Mouse (Mus musculus) 416B (cell line): ENCODE results near the gene Ttll3.
A peak's percentile ranks its signal among the peaks of the same experiment; 100 is the strongest.

ENCODE experiments used
- DNase-seq: peaks from one replicate; pipeline ENCODE4 v3.0.0; 2011; ENCODE audit warnings: low read depth

Gene Ttll3

DNA sequence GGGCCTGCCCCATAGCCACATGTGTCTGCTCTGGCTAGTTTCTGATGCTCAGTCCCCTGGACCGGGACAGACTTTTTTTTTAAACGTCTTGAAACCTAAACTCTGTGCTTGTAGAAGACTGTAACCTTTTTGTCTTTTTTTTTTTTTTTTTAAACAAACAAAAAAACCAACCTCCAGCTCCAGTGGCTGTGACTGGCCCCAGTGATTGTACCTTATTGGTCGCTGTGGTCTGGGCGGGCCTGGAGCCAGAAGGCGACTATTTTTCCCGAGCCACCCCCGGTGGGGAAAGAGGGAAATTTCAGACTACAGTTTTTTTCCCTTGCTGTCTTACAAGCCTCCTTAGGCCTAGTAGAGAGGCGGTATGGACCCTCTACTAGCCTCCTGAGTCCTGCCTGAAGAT is at the start of gene Ttll3:
Gene Ttll3, plus strand, starts transcription at position 301 of the 400 bp plus-strand sequence.
- no peak for DNase-seq

DNA sequence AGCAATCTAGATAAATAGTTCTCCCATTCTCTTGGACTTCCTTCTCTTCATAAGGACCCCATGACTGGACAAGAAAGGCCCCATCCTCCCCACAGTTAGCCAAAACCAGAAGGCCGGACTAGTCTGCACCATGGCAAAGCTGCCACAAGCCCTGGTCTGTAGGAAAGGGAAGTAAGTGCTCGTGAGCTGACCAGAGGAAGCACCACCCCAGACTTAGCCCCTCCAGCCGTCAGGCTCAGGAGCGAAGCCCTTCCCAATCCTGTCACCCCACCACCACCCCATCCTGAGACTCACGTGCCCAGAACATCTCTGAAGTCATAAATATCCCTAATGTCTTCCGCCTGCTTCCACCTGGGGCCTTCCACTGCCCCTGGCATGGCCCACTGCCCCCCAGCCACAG is 47.5 kb upstream of the Ttll3 start:
- DNase-seq, result no peak

DNA sequence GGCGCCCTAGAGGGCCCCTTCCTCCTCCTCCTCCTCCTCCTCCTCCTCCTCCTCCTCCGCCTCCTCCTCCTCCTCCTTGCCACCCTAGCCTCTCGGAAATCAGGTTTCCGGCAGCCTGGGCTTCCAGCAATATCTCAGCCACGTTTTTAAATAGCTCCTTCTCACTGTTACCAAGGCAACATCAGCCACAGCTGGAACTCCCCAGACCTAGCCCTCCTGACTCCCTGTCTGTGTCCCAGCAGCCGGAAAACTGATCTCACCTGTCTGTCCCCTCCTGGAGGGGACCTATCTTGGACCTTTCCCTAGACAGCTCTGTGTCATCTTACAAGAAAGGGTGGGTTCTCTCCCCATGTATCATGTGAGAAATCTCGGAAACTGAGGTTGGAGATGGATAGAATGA is 46.8 kb upstream of the Ttll3 start:
- DNase-seq, result no peak

DNA sequence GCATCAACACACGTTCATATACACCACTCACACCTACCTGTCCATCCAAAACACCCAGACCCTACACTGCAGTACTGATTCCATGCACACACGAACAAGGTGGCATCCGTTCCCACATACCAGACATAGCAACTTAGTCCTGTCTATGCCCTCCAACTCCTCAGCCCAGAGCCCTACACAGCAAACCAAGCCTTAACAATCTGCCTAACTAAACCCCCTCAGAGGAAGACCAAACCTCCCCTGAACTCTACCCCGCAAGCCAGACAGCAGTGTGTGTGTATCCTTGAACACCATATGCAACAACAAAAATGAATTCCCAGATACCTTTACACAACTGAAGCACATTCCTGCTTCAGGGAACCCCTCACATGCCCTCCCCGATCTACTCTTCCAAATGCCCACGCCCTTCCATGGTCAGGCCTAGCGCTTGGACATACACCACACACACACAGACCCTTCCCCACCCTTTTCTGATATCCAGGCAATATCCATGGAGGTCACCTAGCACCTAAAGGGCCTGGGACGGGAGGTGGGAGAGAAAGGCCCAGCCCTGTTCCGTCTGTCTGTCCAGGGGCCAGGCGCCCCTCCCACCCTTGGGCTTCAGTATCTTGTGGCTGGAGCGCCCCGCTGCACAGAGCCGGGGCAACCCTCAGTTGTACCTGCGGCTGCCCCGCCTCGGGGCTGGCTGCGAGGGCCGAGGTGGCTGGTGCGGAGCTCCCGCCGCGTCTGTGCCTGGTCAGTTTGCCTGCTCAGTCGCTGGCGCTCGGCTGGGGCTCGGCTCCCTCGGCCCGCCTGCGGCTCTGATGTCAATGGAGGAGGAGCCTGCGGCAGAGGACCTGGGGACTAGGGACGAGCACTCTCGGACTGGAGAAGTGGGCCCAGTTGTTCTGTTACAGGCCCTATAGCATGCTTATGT is 45.6 kb upstream of the Ttll3 start, which contains the start of gene Camk1:
Gene Camk1, minus strand, starts transcription at position 808 of the 916 bp plus-strand sequence.
- no peak for DNase-seq

DNA sequence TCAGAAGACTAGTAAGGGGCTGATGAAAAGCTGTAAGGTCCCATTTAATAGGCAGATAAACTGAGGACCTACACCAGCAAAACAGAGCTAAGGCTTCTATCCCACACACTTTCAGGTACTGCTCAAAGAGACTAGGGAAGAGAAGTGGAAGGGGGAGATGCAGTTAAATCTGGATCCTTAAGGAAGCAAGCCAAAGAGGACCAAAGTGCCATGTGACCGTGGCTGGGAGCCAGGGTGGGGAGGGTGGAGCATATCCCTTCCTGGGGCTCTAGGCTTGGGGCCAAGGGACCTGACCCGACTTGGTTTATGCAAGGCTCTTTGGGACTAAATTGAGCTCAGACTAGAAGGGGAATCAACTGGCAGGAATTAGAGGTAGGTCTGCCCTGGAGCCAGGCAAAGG is 44.7 kb upstream of the Ttll3 start:
- DNase-seq, result no peak

DNA sequence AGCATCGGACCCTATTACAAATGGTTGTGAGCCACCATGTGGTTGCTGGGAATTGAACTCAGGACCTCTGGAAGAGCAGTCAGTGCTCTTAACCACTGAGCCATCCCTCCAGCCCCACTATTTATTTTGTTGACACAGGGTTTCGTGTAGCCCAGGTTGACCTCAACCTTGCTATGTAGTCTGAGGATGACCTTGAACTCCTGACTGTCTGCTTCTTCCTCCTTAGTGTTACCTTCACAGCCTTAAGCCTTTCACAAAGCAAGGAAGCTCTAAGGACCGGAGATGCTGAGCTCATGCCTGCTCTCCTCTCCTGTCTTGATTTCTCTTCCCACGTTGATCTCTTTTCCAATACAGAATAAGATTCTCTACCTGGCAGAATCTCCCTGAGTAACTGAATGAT is 42.2 kb upstream of the Ttll3 start:
- DNase-seq, result no peak

DNA sequence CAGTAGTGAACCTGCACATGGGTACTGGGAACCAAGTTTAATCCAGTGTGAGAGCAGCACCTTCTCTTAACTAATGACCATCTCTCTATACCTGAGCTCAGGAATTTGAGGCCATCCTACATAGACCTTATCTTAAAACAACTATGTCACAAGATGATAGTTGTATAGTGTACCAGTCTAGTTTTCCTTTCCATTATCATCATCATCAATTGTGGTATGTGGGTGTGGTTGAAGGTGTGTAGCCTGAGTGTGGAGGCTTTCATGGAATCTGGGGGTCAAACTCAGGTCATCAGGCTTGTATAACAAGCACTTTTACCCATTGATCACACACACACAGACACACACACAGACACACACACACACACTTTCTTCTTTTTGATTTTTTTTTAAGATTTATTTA is 38.5 kb upstream of the Ttll3 start:
- DNase-seq, result no peak

DNA sequence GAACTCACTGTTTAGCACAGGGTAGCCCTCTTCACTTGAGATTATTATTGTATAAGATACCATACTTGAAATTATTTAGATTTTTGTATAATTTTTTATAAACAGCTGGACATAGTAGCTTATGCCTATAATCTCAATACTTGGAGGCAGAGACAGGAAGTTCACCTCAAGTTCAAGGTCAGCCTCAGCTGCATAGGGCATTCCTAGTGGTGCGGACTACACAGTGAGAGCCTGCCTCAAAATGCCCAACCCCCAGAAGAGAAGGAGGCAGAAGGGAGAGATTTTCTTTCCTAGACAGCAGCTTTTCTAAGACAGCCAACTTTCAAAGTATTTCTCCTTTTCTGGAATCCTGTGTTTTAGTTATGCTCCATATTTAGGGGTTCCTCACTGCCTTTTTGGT is 37.9 kb upstream of the Ttll3 start:
- DNase-seq, result peak; percentile 50

DNA sequence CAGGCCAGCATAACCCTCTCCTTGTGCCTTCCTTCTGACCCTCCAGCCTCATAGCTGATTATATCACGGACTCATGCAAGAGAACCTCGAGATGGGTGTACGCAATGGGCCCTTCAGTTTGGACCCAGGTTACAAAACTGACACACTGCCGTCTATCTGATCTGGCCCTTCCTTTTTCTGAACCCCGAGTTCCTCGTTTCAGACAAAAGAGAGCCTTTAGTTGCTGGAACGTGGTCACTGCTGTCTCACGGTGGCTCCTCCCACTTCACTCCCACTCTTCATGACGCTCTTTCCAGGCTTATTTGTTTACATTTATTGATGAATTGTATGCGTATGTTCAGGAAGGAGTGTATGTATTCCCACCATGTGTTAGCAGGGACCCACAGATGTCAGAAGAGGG is 37.4 kb upstream of the Ttll3 start:
- DNase-seq, result peak; percentile 54

DNA sequence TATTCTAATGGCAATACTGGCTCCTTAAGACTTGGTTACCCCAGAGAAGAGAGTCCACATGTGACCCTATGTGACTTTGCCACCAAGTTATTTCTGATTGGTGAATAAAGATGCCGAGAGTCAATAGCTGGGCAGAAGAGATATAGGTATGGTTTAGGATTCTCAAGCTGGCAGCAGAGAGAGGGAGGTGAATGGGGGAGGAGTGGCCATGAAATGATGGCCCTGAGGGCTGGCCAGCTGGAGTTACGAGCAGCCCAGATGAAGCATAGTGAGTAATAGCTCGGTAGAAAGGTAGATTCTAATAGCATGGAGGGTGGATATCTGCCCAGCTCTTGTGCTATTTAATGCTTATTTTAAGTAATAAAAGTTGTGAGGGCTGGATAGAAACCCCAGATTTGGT is 36.2 kb upstream of the Ttll3 start:
- DNase-seq, result no peak

DNA sequence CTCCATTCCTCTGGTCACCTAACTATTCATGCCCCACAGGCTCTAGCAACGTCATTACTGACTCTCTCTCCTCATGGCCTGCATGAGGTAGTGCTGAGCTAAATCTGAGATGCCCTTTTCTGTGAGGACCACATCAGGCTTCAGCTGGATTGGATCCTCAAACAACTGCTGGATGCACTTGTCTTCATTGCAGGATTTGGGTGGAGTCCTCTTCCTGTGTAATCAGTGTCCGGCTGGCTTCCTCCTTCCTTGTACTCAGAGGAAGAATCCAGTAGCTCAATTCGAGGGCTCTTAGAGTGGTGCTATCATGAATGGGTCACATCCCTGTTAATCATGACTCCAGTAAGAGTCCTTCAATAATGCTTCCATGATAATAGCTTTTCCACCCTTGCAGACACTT is 35.4 kb upstream of the Ttll3 start:
- DNase-seq, result no peak

DNA sequence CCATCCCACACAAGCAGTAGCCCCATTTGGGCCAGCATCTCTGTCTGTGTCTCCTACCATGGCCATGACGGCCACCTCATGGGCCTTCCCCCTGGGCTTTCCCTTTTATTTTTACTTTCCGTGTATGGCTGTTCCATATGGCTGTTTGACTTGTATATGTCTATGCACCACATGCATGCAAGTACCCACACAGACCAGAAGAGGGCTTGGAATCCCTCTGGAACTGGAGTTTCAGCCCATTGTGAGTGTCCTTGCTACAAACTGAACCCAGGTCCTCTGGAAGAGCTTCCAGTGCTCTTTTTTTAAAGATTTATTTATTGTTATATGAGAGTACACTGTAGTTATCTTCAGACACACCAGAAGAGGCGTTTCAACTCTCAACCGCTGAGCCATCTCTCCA is 27.6 kb upstream of the Ttll3 start:
- DNase-seq, result no peak

DNA sequence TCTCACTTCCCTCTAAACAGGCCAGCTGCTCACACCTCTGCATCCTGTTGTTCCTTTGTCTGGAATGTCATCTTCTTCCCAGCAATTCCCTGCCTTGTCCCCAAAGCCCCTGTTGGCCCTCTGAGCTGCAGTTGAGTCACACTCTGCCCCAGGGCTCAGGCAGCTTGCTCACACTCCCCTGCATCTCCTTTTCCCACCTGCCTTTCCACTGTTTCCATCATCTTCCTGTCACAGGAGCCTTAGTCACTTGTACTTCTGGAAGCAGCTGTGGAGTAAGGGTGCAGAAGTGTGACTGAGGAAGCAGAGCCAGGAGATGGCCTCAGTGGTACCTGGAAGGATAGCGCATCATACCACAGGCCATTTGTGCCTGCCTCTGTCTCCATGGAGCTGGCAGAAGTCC is 26.8 kb upstream of the Ttll3 start:
- DNase-seq, result no peak

DNA sequence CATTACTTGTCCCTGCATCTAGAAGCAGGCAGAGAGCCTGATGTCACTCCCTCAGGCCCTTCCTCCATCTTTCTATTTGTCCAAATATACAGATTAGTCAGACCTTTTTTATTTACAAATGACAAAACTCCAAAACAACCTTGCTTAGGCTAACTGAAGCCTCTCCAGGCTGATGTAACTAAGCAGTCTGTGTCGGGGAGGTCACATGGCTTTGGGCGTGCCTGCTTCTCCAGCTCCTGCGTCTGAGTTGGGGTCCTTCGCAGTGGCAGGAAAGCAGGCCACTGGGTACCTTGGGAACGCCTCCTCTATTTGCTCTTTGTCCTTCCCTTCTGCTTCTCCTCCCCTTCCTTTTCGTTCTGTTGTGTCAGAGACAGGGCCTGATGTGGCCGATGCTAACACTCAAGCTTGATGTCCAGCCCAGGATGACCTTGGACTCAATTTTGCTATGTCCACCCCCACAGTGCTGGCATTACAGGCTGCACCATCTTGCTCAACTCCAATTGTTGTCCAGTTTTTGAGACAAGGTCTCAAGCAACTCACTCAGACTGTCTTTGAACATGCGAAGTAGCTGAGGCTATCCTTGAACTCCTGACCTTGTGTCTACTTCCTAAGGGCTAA is 24.4 kb upstream of the Ttll3 start:
- peak; percentile 29 for DNase-seq

DNA sequence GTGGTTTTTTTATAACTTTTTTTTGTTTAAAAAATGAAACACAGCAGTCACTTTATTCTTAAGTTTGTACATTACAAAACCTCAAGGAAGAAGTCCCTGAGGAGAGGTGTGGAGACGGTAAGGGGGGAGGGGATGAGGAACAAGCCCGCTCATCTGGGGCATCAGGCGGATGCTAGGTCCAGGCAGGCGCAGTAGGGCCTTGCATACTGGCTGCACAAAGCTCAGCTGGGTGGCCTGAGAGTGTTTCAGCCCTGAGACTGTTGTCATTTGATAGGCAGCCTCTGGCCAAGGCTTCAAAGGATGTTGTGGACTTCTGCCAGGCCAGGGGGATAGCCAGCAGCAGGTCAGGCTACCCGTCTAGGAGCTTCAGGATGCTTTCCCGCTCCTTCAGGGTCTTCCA is 22.4 kb upstream of the Ttll3 start:
- no peak for DNase-seq

DNA sequence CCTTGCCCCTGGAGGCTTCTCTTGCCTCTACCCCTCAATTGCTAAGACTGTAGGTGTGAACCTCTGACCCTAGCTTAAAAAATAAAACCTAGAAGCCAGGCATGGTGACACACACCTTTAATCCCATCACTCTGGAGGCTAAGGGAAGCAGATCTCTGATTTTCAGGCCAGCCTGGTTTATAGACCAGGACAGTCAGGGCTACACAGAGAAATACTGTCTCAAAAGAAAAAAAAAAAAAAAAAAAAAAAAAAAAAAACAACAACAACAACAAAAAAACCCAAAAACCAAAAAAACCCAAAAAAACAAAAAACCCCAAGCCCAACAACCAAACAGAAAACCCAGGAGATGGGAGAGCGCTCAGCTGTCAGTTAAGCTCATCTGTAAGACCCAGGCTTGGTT is 21.5 kb upstream of the Ttll3 start:
- DNase-seq, result no peak

DNA sequence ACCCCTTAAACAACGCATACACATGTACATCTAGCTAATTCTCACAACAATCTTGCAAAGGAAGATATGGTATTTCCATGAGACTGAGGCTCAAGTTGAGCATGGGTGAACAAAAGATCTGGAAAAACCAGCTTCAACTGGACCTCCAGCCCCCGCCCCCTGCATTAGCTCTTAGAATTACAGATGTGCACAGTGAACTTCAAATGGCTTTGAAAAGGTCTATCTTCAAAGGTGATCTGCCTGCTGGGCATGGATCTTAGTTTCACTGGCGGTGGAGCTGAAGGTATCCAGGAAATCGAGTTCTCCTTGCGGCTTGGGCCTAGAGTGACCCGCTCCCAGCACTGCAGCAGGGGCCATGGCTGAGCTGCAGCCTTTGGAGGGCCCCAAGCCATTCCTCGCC is 20.9 kb upstream of the Ttll3 start:
- no peak for DNase-seq

DNA sequence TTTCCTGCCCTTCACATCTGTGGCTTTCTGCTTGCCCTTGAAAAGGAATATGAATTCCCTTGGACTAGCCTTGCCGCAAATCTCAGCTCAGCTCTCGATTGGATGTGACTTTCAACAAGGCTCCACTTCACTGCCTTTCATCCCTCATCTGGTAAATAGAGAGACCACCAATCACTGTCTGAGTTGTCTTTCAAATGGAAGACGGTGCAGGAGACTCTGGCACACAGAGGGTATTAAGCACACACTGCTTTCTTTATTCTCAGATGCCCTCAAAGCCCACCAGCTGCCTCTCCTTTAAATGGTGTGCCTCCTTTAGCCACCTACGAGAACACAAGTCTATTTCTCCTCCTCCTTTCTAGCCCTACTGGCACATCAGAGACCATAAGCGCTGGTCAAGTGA is 20.5 kb upstream of the Ttll3 start:
- DNase-seq, result no peak

DNA sequence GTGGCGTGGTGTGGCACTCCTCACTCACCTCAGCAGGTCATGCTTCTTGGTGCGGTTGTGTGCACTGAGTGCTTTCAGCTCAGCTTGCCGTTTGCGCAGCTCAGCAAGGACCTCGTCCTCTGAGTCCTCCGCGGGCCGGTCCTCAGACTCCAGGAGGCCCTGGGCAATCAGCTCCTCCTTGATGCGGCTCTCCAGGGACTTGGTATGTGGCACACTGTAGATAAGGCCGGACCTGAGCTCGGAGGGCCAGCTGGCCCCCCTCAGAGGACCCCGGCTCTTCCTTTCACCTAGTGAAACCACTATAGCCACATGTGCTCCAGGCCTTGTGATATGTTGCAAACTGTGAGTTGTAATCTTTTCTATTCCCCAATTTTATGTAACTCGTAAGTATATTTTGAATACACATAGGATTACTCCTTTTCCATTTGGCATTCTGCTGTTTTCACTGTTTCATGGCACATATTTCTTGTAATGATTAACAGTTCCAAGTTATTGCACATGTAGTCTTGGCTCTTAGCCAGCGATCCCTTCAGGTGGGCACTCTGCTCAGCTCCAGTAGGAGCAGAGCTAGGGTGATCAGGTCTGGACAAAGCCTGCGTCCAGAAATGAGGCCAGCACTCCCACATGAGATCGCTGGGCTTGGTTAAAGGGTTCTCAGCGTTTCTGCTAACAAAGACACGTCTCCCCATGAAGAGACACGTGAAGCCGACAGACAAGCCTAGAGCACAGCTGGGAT is 18.7 kb upstream of the Ttll3 start:
- no peak for DNase-seq

DNA sequence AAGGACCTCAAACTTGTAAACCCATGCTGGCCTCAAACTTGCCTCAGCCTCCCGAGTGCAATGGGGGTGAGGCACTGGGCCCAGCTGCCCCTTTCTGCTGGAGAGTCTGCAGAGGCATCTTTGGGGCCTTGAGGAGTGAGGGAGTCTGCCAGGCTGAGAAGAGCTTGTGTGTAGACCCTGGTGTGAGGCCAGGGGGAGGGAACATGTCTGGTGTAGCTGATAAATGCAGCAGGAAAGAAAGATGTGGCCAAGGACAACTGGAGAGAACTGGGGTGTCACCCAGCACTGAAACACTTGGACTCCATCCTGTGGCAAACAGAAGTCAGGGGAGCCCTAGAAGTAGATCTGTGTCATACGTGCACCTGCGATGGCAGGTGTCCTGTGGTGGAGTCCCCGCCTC is 15.6 kb upstream of the Ttll3 start:
- DNase-seq, result no peak

DNA sequence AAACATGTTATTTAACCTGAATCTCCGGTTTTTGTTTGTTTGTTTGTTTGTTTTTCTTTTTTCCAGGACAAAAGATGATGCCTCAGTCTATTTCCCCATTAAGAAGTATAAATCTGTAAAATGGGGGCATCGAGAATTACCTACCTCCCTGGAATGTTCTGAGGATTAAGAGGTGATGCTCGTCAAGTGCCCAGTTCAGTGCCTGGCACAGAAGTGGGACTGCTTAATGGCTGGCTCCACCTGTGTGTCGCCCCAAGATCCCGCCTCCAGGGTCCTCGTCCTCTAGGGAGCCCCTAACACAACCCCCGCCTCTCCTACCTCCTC is 11.9 kb upstream of the Ttll3 start:
- DNase-seq, result no peak

DNA sequence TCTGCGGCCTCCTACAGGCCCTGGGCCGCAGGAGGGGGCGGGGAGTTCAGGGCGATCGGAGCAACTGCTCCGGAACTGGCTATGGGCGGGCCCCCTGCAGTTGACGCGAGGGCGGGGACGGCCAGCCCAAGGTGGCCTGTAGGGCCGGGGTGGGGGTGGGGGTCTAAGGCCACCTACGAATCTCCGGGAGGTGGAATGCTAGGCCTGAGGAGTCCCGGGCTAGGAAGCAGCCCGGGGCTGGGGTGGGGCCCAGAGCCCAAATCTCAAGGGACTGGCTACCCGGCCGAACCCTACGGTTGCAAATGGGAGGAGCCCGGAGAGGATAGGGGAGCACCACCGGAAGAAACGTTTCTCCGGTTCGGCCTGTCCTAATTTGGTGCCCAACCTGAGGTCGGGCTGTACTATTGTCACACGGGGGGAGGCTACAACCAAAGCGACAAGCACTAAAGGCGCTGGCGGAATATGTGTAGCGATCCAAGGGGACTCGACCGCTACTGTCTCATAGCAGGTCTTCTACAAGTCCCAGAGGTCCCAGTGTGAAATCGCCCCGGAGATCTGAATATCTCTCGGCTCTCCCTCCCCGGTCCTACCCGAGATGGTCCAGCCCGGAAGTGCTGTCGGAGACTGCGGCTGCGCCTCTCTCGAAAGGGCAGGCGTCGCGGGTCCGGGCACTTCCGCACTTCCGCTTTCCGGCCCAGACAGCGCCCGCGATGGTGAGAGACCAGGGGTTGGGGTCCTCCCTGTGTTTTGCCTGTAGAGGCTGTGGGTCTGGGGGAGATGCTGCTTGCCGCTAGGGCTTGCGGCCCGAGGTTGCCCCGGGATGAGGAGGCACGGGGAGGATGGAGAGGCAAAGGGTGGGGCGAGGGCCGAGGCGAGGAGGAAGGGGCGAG is 11.3 kb upstream of the Ttll3 start, which contains the start of the genes Tada3 and Arpc4:
Gene Tada3, minus strand, starts transcription at position 388 of the 890 bp plus-strand sequence.
Gene Arpc4, plus strand, starts transcription at position 620 of the 890 bp plus-strand sequence.
- peak; percentile 98 for DNase-seq
